Mouse (Mus musculus): Measurements from ENCODE around the gene Ift22. TPM values are rescaled to one million over a fixed set of nuclear protein-coding genes. Genes with fewer than 3 reads are reported as not detected.
A peak's percentile ranks its signal among the peaks of the same experiment; 100 is the strongest.

Gene Ift22
- polyA plus RNA-seq, 1 experiment, result 10.7 TPM

GRCm38 (mm10) chr5:136918655-136919472 is 10.9 kb downstream of the Ift22 start:
- Histone ChIP-seq H3K27ac (ENCODE audit: control insufficient read depth, insufficient read depth, low read depth, low read length, poor library complexity) (no peak overlapping the region), H3K4me1 (ENCODE audit: control insufficient read depth, insufficient read depth, low read length) (no peaks in the 10 kb centered on the region), H3K4me3 (replicated peaks; ENCODE audit: control insufficient read depth, low read depth, low read length) (peak overlapping the region; percentile 81)
- WGBS, result under 1% methylated on average over 38 of the region's 38 CpGs
- TF ChIP-seq POLR2A (IDR thresholded peaks at IDR 0.05; ENCODE audit: borderline replicate concordance, control insufficient read depth, low read depth, low read length) (no peak), CTCF (IDR thresholded peaks at IDR 0.05; ENCODE audit: control insufficient read depth, insufficient read depth, low read length) (no peak)

GRCm38 (mm10) chr5:136919546-136920301 is 11.8 kb downstream of the Ift22 start:
- no peak overlapping the region for H3K27ac ChIP-seq (ENCODE audit: control insufficient read depth, insufficient read depth, low read depth, low read length, poor library complexity)
- WGBS, result 15% methylated on average over 18 of the region's 18 CpGs
- no peaks in the 10 kb centered on the region for H3K4me1 ChIP-seq (ENCODE audit: control insufficient read depth, insufficient read depth, low read length)
- H3K4me3 ChIP-seq (replicated peaks; ENCODE audit: control insufficient read depth, low read depth, low read length), result peak overlapping the region; percentile 8
- TF ChIP-seq CTCF (IDR thresholded peaks at IDR 0.05; ENCODE audit: control insufficient read depth, insufficient read depth, low read length) (no peak), POLR2A (IDR thresholded peaks at IDR 0.05; ENCODE audit: borderline replicate concordance, control insufficient read depth, low read depth, low read length) (no peak)

GRCm38 (mm10) chr5:136922830-136923229 is 14.9 kb downstream of the Ift22 start:
- no peak overlapping the region for H3K4me3 ChIP-seq (replicated peaks; ENCODE audit: control insufficient read depth, low read depth, low read length)
- no peaks in the 10 kb centered on the region for H3K4me1 ChIP-seq (ENCODE audit: control insufficient read depth, insufficient read depth, low read length)
- TF ChIP-seq CTCF (IDR thresholded peaks at IDR 0.05; ENCODE audit: control insufficient read depth, insufficient read depth, low read length), result no peak
- no peak for TF ChIP-seq POLR2A (IDR thresholded peaks at IDR 0.05; ENCODE audit: borderline replicate concordance, control insufficient read depth, low read depth, low read length)
- H3K27ac ChIP-seq (ENCODE audit: control insufficient read depth, insufficient read depth, low read depth, low read length, poor library complexity), result no peak overlapping the region
- WGBS, result 82% methylated on average over 9 of the region's 9 CpGs

GRCm38 (mm10) chr5:136923751-136924478 is 16.0 kb downstream of the Ift22 start:
- H3K4me3 ChIP-seq (replicated peaks; ENCODE audit: control insufficient read depth, low read depth, low read length), result no peak overlapping the region
- no peaks in the 10 kb centered on the region for H3K4me1 ChIP-seq (ENCODE audit: control insufficient read depth, insufficient read depth, low read length)
- 83% methylated on average over 7 of the region's 7 CpGs for WGBS
- no peak overlapping the region for H3K27ac ChIP-seq (ENCODE audit: control insufficient read depth, insufficient read depth, low read depth, low read length, poor library complexity)
- TF ChIP-seq CTCF (IDR thresholded peaks at IDR 0.05; ENCODE audit: control insufficient read depth, insufficient read depth, low read length), result no peak
- TF ChIP-seq POLR2A (IDR thresholded peaks at IDR 0.05; ENCODE audit: borderline replicate concordance, control insufficient read depth, low read depth, low read length), result no peak

- no peaks in the 10 kb centered on the region for H3K4me1 ChIP-seq (ENCODE audit: control insufficient read depth, insufficient read depth, low read length)
- H3K27ac ChIP-seq (ENCODE audit: control insufficient read depth, insufficient read depth, low read depth, low read length, poor library complexity), result no peak overlapping the region
- 27% methylated on average over 4 of the region's 4 CpGs for WGBS
- no peak overlapping the region for H3K4me3 ChIP-seq (replicated peaks; ENCODE audit: control insufficient read depth, low read depth, low read length)
- TF ChIP-seq CTCF (IDR thresholded peaks at IDR 0.05; ENCODE audit: control insufficient read depth, insufficient read depth, low read length), result peak; percentile 81
- no peak for TF ChIP-seq POLR2A (IDR thresholded peaks at IDR 0.05; ENCODE audit: borderline replicate concordance, control insufficient read depth, low read depth, low read length)
These were observed 21.1 kb downstream of the Ift22 start for GRCm38 (mm10) chr5:136929073-136929472.

- no peak overlapping the region for H3K27ac ChIP-seq (ENCODE audit: control insufficient read depth, insufficient read depth, low read depth, low read length, poor library complexity)
- no peaks in the 10 kb centered on the region for H3K4me1 ChIP-seq (ENCODE audit: control insufficient read depth, insufficient read depth, low read length)
- 89% methylated on average over 14 of the region's 14 CpGs for WGBS
- H3K4me3 ChIP-seq (replicated peaks; ENCODE audit: control insufficient read depth, low read depth, low read length), result no peak overlapping the region
- TF ChIP-seq POLR2A (IDR thresholded peaks at IDR 0.05; ENCODE audit: borderline replicate concordance, control insufficient read depth, low read depth, low read length) (no peak), CTCF (IDR thresholded peaks at IDR 0.05; ENCODE audit: control insufficient read depth, insufficient read depth, low read length) (no peak)
These were observed 23.9 kb downstream of the Ift22 start for GRCm38 (mm10) chr5:136931896-136932295.

- no peak overlapping the region for H3K27ac ChIP-seq (ENCODE audit: control insufficient read depth, insufficient read depth, low read depth, low read length, poor library complexity)
- TF ChIP-seq POLR2A (IDR thresholded peaks at IDR 0.05; ENCODE audit: borderline replicate concordance, control insufficient read depth, low read depth, low read length), result no peak
- no peak for TF ChIP-seq CTCF (IDR thresholded peaks at IDR 0.05; ENCODE audit: control insufficient read depth, insufficient read depth, low read length)
- no peaks in the 10 kb centered on the region for H3K4me1 ChIP-seq (ENCODE audit: control insufficient read depth, insufficient read depth, low read length)
- 80% methylated on average over 5 of the region's 5 CpGs for WGBS
- H3K4me3 ChIP-seq (replicated peaks; ENCODE audit: control insufficient read depth, low read depth, low read length), result no peak overlapping the region
These were observed 25.0 kb downstream of the Ift22 start for GRCm38 (mm10) chr5:136932956-136933355.

- WGBS, result 93% methylated on average over 6 of the region's 6 CpGs
- Histone ChIP-seq H3K4me1 (ENCODE audit: control insufficient read depth, insufficient read depth, low read length) (no peaks in the 10 kb centered on the region), H3K27ac (ENCODE audit: control insufficient read depth, insufficient read depth, low read depth, low read length, poor library complexity) (no peak overlapping the region), H3K4me3 (replicated peaks; ENCODE audit: control insufficient read depth, low read depth, low read length) (no peak overlapping the region)
- TF ChIP-seq POLR2A (IDR thresholded peaks at IDR 0.05; ENCODE audit: borderline replicate concordance, control insufficient read depth, low read depth, low read length) (no peak), CTCF (IDR thresholded peaks at IDR 0.05; ENCODE audit: control insufficient read depth, insufficient read depth, low read length) (no peak)
These were observed 26.0 kb downstream of the Ift22 start for GRCm38 (mm10) chr5:136933930-136934329.
